Comparison of ENCODE assay signal across 8 mouse cellular contexts in genomic region chr15:81960171-81961077, GRCm38 (mm10). TPM values are rescaled to one million over a fixed set of nuclear protein-coding genes. Genes with fewer than 3 reads are reported as not detected.
DNase-seq lines count a peak whose midpoint lies in the region; ATAC-seq and TF ChIP-seq lines count a peak whose summit lies in the region.

Gene Pmm1, minus strand, starts transcription at chr15:81960930.

- DNase-seq in 3T3-L1 (ENCODE audit: low read depth, low spot score), result peak; percentile 98
- DNase-seq in adrenal gland, postnatal 4 days (ENCODE audit: low spot score in 2 of 2), result peak; percentile 94 to 98
- peak; percentile 99 for DNase-seq in embryonic facial prominence, embryonic 14.5 days (ENCODE audit: low spot score)
- peak; percentile 98 for DNase-seq in heart, adult 2 months
- DNase-seq in kidney, adult 8-10 months, result peak; percentile 99
- DNase-seq in spleen, postnatal 10 days (ENCODE audit: low spot score in 2 of 2), result peak; percentile 98 to 100

- peak; percentile 88 for TF ChIP-seq EP300 in heart, adult 2 months (IDR thresholded peaks at IDR 0.05; ENCODE audit: insufficient read depth, low read depth, low read length)

- peak within 1 kb of the TSS; percentile 73 for H3K9ac ChIP-seq in embryonic facial prominence, embryonic 14.5 days (ENCODE audit: low read depth, low read length)
- H3K9ac ChIP-seq in heart, adult 2 months (ENCODE audit: low read depth, low read length), result peak within 1 kb of the TSS; percentile 86
- peak within 1 kb of the TSS; percentile 81 for H3K9ac ChIP-seq in limb, embryonic 13.5 days
- peak within 1 kb of the TSS; percentile 92 for H3K9ac ChIP-seq in midbrain, embryonic 16.5 days (ENCODE audit: low read depth, low read length)

- TF ChIP-seq POLR2A in heart, adult 2 months (IDR thresholded peaks at IDR 0.05; ENCODE audit: insufficient read depth, low read depth, low read length), result 0 out of 2 replicates have a peak, but pooled peaks have one; percentile 50

- H3K36me3 ChIP-seq in embryonic facial prominence, embryonic 14.5 days (ENCODE audit: control insufficient read depth, insufficient read depth, low read length), result peaks cover 8% of the 10 kb centered on the region; the same call in 1 of the 2 replicates
- no peaks in the 10 kb centered on the region for H3K36me3 ChIP-seq in heart, adult 2 months (ENCODE audit: control insufficient read depth, insufficient read depth, low read length)
- peaks cover 3% of the 10 kb centered on the region; the same call in 1 of the 2 replicates for H3K36me3 ChIP-seq in limb, embryonic 13.5 days
- peaks cover 4% of the 10 kb centered on the region; the same call in 1 of the 2 replicates for H3K36me3 ChIP-seq in midbrain, embryonic 16.5 days (ENCODE audit: control insufficient read depth, insufficient read depth, low read length)

- H3K9me3 ChIP-seq in embryonic facial prominence, embryonic 14.5 days (ENCODE audit: control insufficient read depth, low read length), result no peaks in the 10 kb centered on the region
- no peaks in the 10 kb centered on the region for H3K9me3 ChIP-seq in limb, embryonic 13.5 days
- H3K9me3 ChIP-seq in midbrain, embryonic 16.5 days (replicated peaks; ENCODE audit: control insufficient read depth, low read length, poor library complexity, severe bottlenecking), result no peaks in the 10 kb centered on the region

- H3K4me2 ChIP-seq in embryonic facial prominence, embryonic 14.5 days (ENCODE audit: low read depth, low read length), result peak within 1 kb of the TSS; percentile 98
- H3K4me2 ChIP-seq in limb, embryonic 13.5 days (replicated peaks), result peak within 1 kb of the TSS; percentile 100
- H3K4me2 ChIP-seq in midbrain, embryonic 16.5 days (ENCODE audit: low read length), result peak within 1 kb of the TSS; percentile 88

- H3K79me2 ChIP-seq in heart, adult 2 months (replicated peaks; ENCODE audit: control insufficient read depth, insufficient read depth, low read length), result no peaks in the 10 kb centered on the region

- no peaks in the 10 kb centered on the region for H3K4me1 ChIP-seq in embryonic facial prominence, embryonic 14.5 days (ENCODE audit: control insufficient read depth, insufficient read depth, low read length)
- no peaks in the 10 kb centered on the region; the same call in 1 of the 2 replicates for H3K4me1 ChIP-seq in heart, adult 2 months (ENCODE audit: control insufficient read depth, insufficient read depth, low read length)
- 0 out of 2 replicates have a peak, but pooled peaks cover 5% of the 10 kb centered on the region for H3K4me1 ChIP-seq in limb, embryonic 13.5 days
- peaks cover 10% of the 10 kb centered on the region for H3K4me1 ChIP-seq in midbrain, embryonic 16.5 days (ENCODE audit: control insufficient read depth, insufficient read depth, low read length)

- H3K27me3 ChIP-seq in embryonic facial prominence, embryonic 14.5 days (replicated peaks; ENCODE audit: control insufficient read depth, insufficient read depth, low read length), result no peaks in the 10 kb centered on the region
- H3K27me3 ChIP-seq in heart, adult 2 months (ENCODE audit: control insufficient read depth, insufficient read depth, low read length), result no peaks in the 10 kb centered on the region
- H3K27me3 ChIP-seq in limb, embryonic 13.5 days, result no peaks in the 10 kb centered on the region
- no peaks in the 10 kb centered on the region for H3K27me3 ChIP-seq in midbrain, embryonic 16.5 days (ENCODE audit: control insufficient read depth, insufficient read depth, low read depth, low read length)

- ATAC-seq in embryonic facial prominence, embryonic 14.5 days (ENCODE audit: low read depth), result peak; percentile 98
- peak; percentile 95 for ATAC-seq in limb, embryonic 13.5 days (ENCODE audit: low FRiP score, low read depth)
- ATAC-seq in midbrain, embryonic 16.5 days, result peak; percentile 98

- peak within 1 kb of the TSS; percentile 63 for H3K4me3 ChIP-seq in embryonic facial prominence, embryonic 14.5 days (ENCODE audit: low read depth, low read length)
- peak within 1 kb of the TSS; percentile 90 for H3K4me3 ChIP-seq in heart, adult 2 months
- peak within 1 kb of the TSS; percentile 71 for H3K4me3 ChIP-seq in limb, embryonic 13.5 days
- peak within 1 kb of the TSS; percentile 58 for H3K4me3 ChIP-seq in midbrain, embryonic 16.5 days (ENCODE audit: low read depth, low read length)

- intact Hi-C loops in heart, adult 2 months (cut with DNase I), result loop anchor here (1.0 to 2.0 kb wide), 3 partner anchors 29 to 80 kb away; partner anchors contain the start of gene Polr3h

- H3K27ac ChIP-seq in embryonic facial prominence, embryonic 14.5 days (replicated peaks; ENCODE audit: low read depth, low read length), result peak within 1 kb of the TSS; percentile 81
- peak within 1 kb of the TSS; percentile 75 for H3K27ac ChIP-seq in heart, adult 2 months
- peak within 1 kb of the TSS; percentile 67 for H3K27ac ChIP-seq in limb, embryonic 13.5 days
- peak within 1 kb of the TSS; percentile 93 for H3K27ac ChIP-seq in midbrain, embryonic 16.5 days (ENCODE audit: low read length)

- under 1% methylated on average over 64 of the region's 77 CpGs for WGBS in embryonic facial prominence, embryonic 14.5 days
- under 1% methylated on average over 77 of the region's 77 CpGs for WGBS in heart, adult 2 months
- under 1% methylated on average over 72 of the region's 77 CpGs for WGBS in limb, embryonic 13.5 days
- WGBS in midbrain, embryonic 16.5 days, result under 1% methylated on average over 77 of the region's 77 CpGs

- TF ChIP-seq CTCF in heart, adult 2 months (IDR thresholded peaks at IDR 0.05), result peak; percentile 79

RNA-seq across cellular contexts. Expression of gene Pmm1, which starts in this region (rescaled TPM):
- total RNA-seq in adrenal gland, postnatal 4 days (2021), result 100 to 1,000 TPM in 1 of 2 experiments, 10 to 100 TPM in 1; 94.6 to 101 TPM
- 43.0 and 43.5 TPM in 2 replicates for polyA plus RNA-seq in embryonic facial prominence, embryonic 14.5 days (2014; fragmentation: Nextera tagmentation; extraction: Ambion mirVana)
- 10 to 100 TPM; 22.0 to 26.7 TPM for total RNA-seq in heart, adult 2 months (2021)
- 27.7 and 34.4 TPM in 2 replicates for polyA plus RNA-seq in heart, adult 2 months (2012; rRNA removed)
- polyA plus RNA-seq in limb, embryonic 13.5 days (2015; fragmentation: Nextera tagmentation; extraction: Ambion mirVana), result 26.3 and 26.8 TPM in 2 replicates
- 81.4 and 107 TPM in 2 replicates for polyA plus RNA-seq in midbrain, embryonic 16.5 days (2015; fragmentation: Nextera tagmentation; extraction: Ambion mirVana)

Comparison
In these comparisons a context has a peak if more than half of its experiments do, and no peak if none do; other contexts are left out.
1. Peak in every context shown above with its lines: DNase-seq, ATAC-seq, H3K4me3 ChIP-seq and H3K27ac ChIP-seq.